Mouse (Mus musculus) olfactory bulb, adult 2 months (tissue): ENCODE data around the gene E2f1. TPM values are rescaled to one million over a fixed set of nuclear protein-coding genes. Genes with fewer than 3 reads are reported as not detected.
A peak's percentile ranks its signal among the peaks of the same experiment; 100 is the strongest.

Experiments
- H3K27ac ChIP-seq: fragments of 200-500 bp; 2 replicates; pipeline ENCODE4 v1.5.1; 2012; ENCODE audit warnings: low read depth, low read length; ENCODE audit not compliant: insufficient read depth
- H3K4me1 ChIP-seq: fragments of 200-500 bp; 2 replicates; pipeline ENCODE4 v1.6.1; 2012; ENCODE audit warnings: low read length; ENCODE audit not compliant: control insufficient read depth, insufficient read depth
- H3K4me3 ChIP-seq: fragments of 200-500 bp; 2 replicates; pipeline ENCODE4 v1.5.1; 2012; ENCODE audit warnings: mild to moderate bottlenecking, low read depth, low read length, moderate library complexity; ENCODE audit not compliant: insufficient read depth
- CTCF ChIP-seq: fragments of 200-500 bp; IDR thresholded peaks from 2 replicates; pipeline ENCODE4 v1.5.1; 2012; ENCODE audit warnings: low read depth, mild to moderate bottlenecking, low read length, moderate library complexity; ENCODE audit not compliant: insufficient read depth
- POLR2A ChIP-seq: fragments of 200-500 bp; IDR thresholded peaks from 2 replicates; pipeline ENCODE4 v1.6.1; 2012; ENCODE audit warnings: mild to moderate bottlenecking, low read depth, low read length, moderate library complexity; ENCODE audit not compliant: insufficient read depth
- WGBS: fragments of 180-500 bp; shearing (Covaris S2); methylation state at CpG from one replicate; pipeline ENCODE4 v1.1.7; 2018; 5-methylcytosine and 5-hydroxymethylcytosine counted together
- polyA plus RNA-seq: library from polyadenylated mRNA; stranded (reverse); fragments of >200 nt; gene quantifications from 2 replicates; pipeline ENCODE4 v1.2.4, GENCODE M21; 2012; ENCODE audit warnings: low replicate concordance; ENCODE audit not compliant: missing spikeins, insufficient read depth, insufficient read length

Gene E2f1
- polyA plus RNA-seq, 1 experiment, result not detected

- Histone ChIP-seq H3K4me3 (no peak overlapping the region), H3K27ac (no peak overlapping the region), H3K4me1 (peaks cover 9% of the 10 kb centered on the region)
- 92% methylated on average over 22 of the region's 22 CpGs for WGBS
- TF ChIP-seq POLR2A, result no peak
- no peak for TF ChIP-seq CTCF
Measured at GRCm38 (mm10) chr2:154563612-154564170, 6.0 kb downstream of the E2f1 start.

DNA sequence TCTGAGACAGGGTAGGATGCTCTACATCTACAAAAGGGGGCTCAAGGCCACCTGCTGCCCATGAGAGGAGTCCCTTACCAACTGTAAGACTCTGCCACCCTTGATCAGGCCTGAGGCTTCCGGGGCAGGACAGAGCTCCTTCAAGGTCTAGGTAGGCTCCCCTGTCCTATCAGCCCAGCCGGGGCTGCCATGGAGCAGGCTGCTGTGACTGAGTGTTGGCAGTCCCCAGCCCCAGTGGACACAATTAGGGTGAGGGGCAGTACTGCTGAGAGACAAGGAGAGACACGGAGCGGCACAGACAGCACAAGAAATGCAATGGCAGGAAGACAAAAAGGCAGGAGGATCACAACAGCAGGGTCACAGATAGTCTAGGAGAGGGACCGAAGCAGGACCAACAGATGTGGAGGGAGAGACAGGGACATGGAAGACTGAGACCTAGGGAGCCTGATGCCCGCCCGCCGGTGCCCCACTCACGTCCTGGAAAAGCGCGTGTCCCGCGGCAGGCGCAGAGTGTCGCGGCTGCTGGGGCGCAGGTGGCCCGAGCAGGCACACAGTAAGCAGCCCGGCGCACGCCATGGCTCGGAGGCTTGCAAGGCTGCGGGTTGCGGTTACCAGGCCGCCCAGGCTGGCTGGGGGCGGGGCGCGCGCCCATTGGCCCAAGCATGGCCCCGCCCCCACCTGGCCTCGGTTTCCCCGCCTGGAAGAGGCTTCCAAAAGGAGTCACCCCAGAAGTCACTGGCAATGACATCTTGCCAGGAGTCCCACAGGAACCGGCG, 11.2 kb downstream of the E2f1 start, which contains the start of gene Necab3:
Necab3 (minus strand) TSS at position 627 of the 776 bp plus-strand sequence.
- H3K4me3 ChIP-seq, result peak within 1 kb of the TSS; percentile 68
- H3K4me1 ChIP-seq, result peaks cover 43% of the 10 kb centered on the region
- H3K27ac ChIP-seq, result peak within 1 kb of the TSS; percentile 87
- 7% methylated on average over 34 of the region's 34 CpGs for WGBS
- TF ChIP-seq POLR2A (0 out of 2 replicates have a peak, but pooled peaks have one; percentile 27), CTCF (no peak)

DNA sequence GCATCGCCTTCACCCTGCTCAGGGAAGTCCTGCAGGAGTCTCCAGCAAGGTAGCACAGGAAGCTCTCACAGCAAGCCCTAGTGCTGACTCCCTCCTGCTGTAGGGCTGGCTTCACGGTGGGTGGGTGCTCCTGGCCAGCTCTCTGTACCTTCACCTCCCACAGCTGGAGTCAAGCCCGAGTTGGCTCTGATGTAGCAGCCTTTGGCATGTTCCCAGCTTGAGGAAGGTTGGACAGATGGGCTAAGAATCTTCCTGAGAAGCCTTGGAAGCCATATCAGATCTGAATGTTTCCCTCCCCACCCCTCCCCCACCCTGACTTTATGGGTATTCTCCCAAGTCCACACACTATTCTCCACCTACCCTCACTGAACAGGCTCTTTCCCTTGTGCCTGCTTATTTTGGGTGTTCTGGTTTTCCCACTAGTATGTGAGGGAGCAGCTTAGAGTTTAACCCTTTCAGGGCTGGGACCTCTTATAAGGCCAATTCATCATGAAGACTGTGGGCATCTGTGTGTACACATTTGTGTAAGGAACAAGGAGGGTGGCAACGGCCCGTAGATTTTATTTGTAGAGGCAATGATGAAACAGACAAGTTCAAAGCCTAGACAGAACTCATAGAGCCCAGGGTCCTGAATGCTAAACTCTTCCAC, 12.4 kb downstream of the E2f1 start:
- 37% methylated on average over 5 of the region's 5 CpGs for WGBS
- no peak for TF ChIP-seq POLR2A
- H3K4me3 ChIP-seq, result peak overlapping the region; percentile 68
- peak overlapping the region; percentile 87 for H3K27ac ChIP-seq
- peaks cover 51% of the 10 kb centered on the region for H3K4me1 ChIP-seq

DNA sequence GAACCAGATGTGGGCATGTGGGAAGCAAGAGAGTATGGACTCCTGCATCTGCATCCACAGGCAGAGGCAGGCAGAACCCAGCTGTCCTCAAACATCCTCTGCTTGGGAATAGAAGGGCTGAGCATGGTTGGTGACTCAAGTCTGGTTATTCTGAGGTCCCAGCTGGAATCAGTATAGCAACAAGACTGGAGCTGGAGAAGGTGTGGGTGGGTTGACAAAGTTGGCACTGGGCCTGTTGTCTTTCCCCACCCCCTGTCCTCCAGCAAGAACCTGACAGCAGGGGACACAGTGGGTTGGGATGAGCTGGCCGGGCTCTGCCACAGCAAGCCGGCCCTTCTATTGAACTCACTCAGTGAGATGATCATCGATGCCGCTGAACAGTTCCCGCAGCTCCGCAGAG, 14.5 kb downstream of the E2f1 start:
- Histone ChIP-seq H3K4me3 (no peak overlapping the region; the same call in 1 of the 2 replicates), H3K27ac (peak overlapping the region; percentile 91), H3K4me1 (peaks cover 62% of the 10 kb centered on the region)
- WGBS, result 38% methylated on average over 6 of the region's 6 CpGs
- TF ChIP-seq CTCF (no peak), POLR2A (no peak)

DNA sequence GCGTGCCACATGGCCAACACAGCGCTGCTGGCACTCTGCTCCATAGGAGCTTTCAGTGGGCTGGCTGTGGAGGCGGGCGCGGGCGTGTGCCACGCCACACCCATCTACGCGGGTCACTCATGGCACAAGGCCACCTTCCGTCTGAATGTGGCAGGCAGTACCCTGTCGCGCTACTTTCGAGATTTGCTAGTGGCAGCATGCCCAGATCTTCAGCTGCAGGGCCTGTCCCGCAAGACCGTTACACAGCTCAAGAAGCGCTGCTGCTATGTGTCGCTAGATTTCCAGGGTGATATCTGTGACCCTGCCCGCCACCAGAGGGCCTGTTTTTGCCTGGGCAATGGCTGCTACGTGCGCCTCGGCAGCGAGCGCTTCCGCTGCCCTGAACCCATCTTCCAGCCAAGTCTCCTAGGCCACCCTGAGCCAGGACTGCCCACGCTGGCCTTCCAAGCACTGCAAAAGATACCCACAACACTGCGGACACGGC, 17.2 kb downstream of the E2f1 start:
- WGBS, result 13% methylated on average over 27 of the region's 27 CpGs
- Histone ChIP-seq H3K27ac (no peak overlapping the region; the same call in 1 of the 2 replicates), H3K4me3 (0 out of 2 replicates have a peak overlapping the region, but pooled peaks have one; percentile 10)

GRCm38 (mm10) chr2:154551927-154552326, 17.8 kb downstream of the E2f1 start:
- WGBS, result 59% methylated on average over 21 of the region's 21 CpGs
- Histone ChIP-seq H3K4me3 (no peak overlapping the region), H3K27ac (no peak overlapping the region), H3K4me1 (peaks cover 58% of the 10 kb centered on the region)
- TF ChIP-seq CTCF (no peak), POLR2A (no peak)

More for the DNA sequence above, 17.2 kb downstream of the E2f1 start:
- TF ChIP-seq CTCF (peak; percentile 46; the same call in 1 of the 2 replicates), POLR2A (no peak)
- peaks cover 61% of the 10 kb centered on the region for H3K4me1 ChIP-seq

GRCm38 (mm10) chr2:154551476-154551875, 18.2 kb downstream of the E2f1 start, which contains the start of gene Actl10:
Gene Actl10, plus strand, starts transcription at chr2:154551776.
- H3K4me1 ChIP-seq, result peaks cover 55% of the 10 kb centered on the region
- 0 out of 2 replicates have a peak within 1 kb of the TSS, but pooled peaks have one; percentile 10 for H3K4me3 ChIP-seq
- WGBS, result 91% methylated on average over 4 of the region's 4 CpGs
- TF ChIP-seq POLR2A (no peak), CTCF (no peak)
- no peak within 1 kb of the TSS; the same call in 1 of the 2 replicates for H3K27ac ChIP-seq

DNA sequence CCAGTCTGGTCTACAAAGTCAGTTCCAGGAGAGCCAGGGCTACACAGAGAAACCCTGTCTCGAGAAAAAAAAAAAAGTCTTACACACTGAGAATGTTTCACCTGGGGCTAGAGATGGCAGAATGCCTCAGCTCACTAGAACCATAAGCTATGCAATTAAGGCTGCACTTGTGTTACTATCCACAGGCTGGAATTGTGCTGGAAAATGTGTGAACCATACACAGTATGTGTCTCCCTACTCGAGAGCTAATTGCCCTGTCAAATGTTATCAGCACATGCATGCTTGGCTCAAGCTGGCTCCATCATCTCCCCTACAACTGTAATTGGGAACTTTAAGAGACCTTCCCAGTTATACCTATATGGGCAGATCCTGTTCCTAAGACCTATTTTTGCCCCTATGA, 18.8 kb downstream of the E2f1 start:
- H3K27ac ChIP-seq, result no peak overlapping the region
- no peak overlapping the region for H3K4me3 ChIP-seq
- no peak for TF ChIP-seq CTCF
- TF ChIP-seq POLR2A, result no peak
- WGBS, result 56% methylated on average over 2 of the region's 2 CpGs
- peaks cover 50% of the 10 kb centered on the region for H3K4me1 ChIP-seq

DNA sequence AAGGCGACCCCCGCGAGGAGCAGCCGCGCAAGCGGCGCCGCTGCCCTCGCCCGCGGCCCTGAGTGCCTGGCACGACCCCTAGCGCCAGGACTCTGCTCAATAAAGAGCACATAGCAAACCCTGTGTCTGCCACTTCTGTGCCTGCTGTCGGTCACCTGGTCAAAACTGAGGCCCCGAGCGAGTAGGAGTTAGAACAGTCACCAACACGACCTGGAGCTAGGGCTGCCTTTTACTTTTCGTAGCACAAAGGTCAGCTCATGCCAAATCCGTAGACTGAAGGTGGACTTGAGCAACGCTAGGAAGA, 19.9 kb downstream of the E2f1 start:
- Histone ChIP-seq H3K4me1 (peaks cover 44% of the 10 kb centered on the region), H3K27ac (no peak overlapping the region), H3K4me3 (peak overlapping the region; percentile 28)
- 0 out of 2 replicates have a peak, but pooled peaks have one; percentile 28 for TF ChIP-seq CTCF
- TF ChIP-seq POLR2A, result no peak; the same call in 1 of the 2 replicates
- 14% methylated on average over 20 of the region's 20 CpGs for WGBS
